Mouse (Mus musculus) lung, postnatal 10 days (tissue): ENCODE results near the gene Krtap31-2.

Experiments used
- DNase-seq: peaks from one replicate; pipeline ENCODE4 v3.0.0; 2021

Krtap31-2 gene

DNA sequence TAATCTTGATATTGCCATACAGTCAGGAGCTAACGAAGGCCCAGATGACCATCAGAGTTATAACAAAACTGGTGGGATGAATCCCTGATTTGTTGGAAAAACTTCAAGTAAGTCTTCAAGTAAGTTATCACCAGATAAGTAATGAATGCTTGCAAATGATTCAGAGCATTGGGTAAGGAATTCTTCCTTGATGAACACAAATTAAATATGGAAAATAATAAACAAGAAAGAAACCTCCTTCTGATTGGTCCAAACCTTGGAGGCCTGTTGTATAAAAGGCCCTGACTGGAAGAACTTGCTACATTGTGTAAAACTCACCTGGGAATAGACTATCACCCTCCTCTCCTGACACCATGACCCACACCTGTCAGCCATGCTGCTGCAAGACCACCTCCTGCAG is at the start of gene Krtap31-2:
Gene Krtap31-2 (plus strand): TSS at position 301 of the 400 bp plus-strand sequence.
- DNase-seq: no peak

DNA sequence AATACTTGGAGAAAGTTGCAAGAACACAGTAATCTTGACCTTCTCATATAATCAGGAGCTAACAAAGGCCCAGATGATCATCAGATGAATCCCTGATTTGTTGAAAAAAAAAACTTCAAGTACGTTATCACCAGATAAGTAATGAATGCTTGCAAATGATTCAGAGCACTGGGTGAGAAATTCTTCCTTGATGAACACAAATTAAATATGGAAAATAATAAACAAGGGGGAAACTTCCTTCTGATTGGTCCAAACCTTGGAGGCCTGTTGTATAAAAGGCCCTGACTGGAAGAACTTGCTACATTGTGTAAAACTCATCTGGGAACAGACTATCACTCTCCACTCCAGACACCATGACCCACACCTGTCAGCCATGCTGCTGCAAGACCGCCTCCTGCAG is 28.5 kb upstream of the Krtap31-2 start, which contains the start of gene Krtap31-1:
Gene Krtap31-1 (plus strand): TSS at position 301 of the 400 bp plus-strand sequence.
- no peak for DNase-seq

DNA sequence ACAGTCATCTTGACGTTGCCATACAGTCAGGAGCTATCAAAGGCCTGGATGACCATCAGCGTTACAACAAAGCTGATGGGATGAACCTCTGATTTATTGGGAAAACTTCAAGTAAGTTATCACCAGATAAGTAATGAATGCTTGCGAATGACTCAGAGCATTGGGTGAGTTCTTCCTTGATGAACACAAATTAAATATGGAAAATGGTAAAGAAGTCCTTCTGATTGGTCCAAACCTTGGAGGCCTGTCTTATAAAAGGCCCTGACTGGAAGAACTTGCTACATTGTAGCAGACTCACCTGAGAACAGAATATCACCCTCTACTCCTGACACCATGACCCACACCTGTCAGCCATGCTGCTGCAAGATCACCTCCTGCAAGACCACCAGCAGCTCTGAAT is 21.6 kb upstream of the Krtap31-2 start, which contains the start of gene Gm11565:
Gene Gm11565 (plus strand): TSS at position 301 of the 400 bp plus-strand sequence.
- no peak for DNase-seq

- no peak for DNase-seq
Observed at GRCm38 (mm10) chr11:99937751-99938264, 1.7 kb downstream of the Krtap31-2 start.

- no peak for DNase-seq
Observed at GRCm38 (mm10) chr11:99948175-99948574, 12.1 kb downstream of the Krtap31-2 start, which contains the start of gene Krtap9-5. Krtap9-5 (plus strand) TSS chr11:99948475.

GRCm38 (mm10) chr11:99964213-99964612 is 28.1 kb downstream of the Krtap31-2 start:
- DNase-seq: no peak

DNA sequence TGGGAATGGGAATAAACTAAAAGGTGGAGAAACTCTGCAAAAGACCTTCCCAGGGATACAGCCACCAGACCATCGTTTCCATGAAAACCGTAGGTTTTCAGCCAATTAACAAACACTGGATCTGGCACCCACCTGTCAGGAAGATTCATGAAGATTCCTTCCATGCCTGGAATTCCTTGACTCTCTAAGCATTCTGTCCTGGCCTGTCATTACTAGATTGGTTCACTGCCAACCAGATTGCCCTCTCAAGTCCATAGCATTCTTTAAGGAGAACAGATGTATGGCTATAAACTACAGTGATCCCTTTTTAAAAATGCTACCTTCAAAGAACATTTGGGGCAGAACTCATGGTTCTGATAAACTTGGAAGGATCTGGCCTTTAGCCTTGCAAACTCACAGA is 29.9 kb downstream of the Krtap31-2 start:
- no peak for DNase-seq

- DNase-seq: no peak
Observed at GRCm38 (mm10) chr11:99978953-99979352, 42.9 kb downstream of the Krtap31-2 start, which contains the start of gene Krtap29-1. Krtap29-1 (minus strand) TSS chr11:99979053.

GRCm38 (mm10) chr11:99982731-99983130 is 46.6 kb downstream of the Krtap31-2 start:
- DNase-seq: no peak

GRCm38 (mm10) chr11:99983442-99983841 is 47.4 kb downstream of the Krtap31-2 start:
- no peak for DNase-seq

DNA sequence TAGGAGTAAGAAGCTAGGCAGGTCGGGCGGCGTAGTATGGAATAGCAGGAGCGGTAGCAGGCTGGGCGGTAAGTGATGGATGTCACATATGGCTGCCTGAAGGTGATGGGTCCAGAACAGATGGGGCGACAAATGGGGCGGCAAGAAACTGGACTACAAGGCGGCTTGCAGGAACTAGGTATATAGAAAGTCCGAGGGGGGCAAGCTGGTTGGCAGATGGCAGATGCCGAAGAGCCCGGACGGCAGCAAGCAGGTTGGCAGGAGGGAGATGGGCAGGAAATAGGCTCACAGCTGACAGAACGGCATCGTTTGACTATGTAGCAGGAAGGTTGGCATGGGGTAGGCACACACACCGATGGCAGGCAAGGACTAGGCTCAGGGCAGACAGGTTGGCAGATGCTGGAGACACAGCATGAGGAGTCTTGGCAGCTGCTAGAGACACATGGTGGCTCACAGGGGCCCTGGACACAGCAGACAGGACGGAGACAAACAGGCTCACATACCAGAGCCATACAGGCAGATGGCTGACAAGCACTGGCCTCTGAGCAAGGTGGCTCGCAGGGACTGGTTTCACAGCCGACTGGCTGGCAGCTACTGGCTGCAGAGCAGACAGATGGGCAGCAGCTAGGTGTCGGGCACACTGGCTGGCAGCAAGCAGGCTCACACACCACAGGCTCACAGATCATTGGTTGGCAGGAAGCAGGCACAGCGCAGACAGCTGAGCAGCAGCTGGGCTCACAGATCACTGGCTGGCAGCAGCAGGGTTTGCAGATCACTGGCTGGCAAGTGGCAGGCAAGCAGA is 49.4 kb downstream of the Krtap31-2 start:
- no peak for DNase-seq

DNA sequence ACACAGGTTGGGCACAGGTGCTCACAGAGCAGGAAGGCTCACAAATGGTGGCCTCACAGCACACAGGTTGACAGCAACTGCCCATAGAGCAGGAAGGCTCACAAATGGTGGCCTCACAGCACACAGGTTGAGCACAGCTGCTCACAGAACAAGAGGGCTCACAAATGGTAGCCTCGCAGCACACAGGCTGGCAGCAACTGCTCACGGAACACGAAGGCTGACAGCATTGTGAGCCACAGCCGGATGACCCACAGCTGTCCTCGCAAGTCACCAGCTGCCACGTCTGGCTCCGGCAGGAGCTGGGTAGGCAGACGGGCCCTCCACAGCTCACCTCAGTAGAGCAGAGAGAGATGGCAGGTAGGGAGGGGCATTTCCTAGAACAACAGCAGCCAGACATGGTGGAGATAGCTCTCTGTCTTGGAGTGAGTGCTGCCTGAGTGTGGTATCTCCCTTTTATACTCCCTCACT is 50.1 kb downstream of the Krtap31-2 start, which contains the start of gene Krtap16-1:
Gene Krtap16-1 (minus strand): TSS at position 418 of the 468 bp plus-strand sequence.
- no peak for DNase-seq
